Mouse (Mus musculus) lung, postnatal 25 days (tissue): ENCODE data around the gene Nfe2l1.
"Not testable (repeated sequence)": the region's sequence is repeated elsewhere in the genome, so short reads cannot be mapped to it uniquely, and the experiment has no call there.

Experiments
- DNase-seq: peaks from one replicate; pipeline ENCODE4 v3.0.0; 2022; ENCODE audit warnings: low spot score

The Nfe2l1 gene

DNA sequence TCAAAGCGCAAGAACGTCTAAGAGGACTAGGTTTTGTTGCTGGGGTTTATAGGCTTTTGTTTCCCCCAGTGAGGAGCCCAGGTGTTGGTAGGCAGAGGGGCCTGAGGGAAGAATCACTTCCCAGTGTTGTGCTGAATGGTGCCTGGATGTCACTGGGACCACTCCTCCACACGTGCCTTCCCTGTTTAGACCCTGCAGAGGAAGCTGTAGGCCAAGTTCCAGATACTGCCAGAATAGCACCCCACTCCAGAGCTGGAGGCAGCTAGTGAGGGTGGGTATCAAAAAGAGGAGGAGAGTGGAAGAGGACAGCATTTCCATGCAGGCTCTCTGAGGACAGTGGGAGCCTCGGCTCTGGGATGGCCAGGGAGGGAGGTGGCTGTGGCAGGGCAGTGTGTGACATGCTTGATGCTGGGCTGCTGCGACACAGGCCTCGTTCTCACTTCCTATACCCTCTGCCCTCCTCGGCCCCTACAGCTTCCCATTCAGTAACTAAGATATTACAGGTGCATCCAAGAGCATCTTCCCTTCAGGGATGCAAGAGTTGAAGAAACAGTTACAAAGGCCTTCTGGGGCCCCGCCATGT is 11.5 kb downstream of the Nfe2l1 start:
- no peak for DNase-seq

DNA sequence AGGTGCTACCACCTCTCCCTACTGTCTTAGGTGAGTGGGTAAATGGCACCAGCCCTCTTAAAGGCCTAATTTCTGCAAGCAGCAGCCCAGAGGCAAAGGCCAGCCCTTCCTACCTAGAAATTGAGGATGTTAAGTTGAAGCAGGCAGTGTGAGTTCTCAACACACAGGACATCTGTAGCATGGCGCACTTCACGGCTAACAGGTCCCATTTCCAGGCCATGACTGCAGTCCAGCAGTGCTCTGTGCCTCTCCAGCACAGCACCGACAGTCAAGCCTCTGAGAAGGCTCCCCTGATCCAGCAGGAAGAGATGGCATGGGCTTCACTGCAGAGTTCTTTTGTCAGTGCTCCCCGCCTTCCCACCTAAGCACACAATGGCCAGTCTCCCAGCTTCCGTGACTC is 12.8 kb downstream of the Nfe2l1 start:
- DNase-seq: no peak

DNA sequence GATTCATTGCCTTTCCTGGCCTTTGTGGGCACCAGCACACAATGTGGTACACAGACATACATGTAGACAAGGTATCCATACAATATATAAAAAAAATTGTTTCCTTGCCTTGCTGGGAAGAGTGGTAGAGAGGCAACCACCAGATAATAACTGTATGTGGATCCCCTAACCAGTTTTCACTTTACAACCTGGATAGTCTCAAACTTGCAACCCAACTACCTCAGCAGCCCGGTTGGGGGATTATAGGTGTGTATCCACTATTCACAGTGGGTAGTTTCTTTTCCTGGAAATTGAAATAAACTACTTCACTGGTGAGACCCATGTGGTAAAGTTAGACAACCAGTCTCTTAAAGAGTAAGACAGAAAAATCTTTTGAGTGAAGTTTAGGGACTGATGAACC is 13.3 kb downstream of the Nfe2l1 start:
- no peak for DNase-seq

DNA sequence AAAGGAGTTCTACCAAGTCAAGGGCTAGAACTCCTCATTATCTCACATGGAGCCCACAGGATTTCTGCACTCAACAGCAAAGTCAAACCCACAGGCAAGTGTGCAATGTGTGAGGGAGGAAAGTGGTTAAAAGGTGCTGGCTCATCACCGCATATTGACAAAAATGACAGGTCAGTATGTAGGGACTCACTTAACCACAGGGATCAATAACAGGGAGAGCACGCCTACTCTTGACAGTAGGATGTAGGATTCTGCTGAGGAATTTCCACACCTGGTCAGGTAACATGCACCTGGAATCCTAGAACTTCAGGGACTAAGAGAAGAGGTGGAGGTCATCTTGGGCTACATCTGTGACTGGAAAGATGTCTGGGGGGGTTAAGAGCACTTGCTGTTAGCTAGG is 13.9 kb downstream of the Nfe2l1 start:
- DNase-seq: no peak

DNA sequence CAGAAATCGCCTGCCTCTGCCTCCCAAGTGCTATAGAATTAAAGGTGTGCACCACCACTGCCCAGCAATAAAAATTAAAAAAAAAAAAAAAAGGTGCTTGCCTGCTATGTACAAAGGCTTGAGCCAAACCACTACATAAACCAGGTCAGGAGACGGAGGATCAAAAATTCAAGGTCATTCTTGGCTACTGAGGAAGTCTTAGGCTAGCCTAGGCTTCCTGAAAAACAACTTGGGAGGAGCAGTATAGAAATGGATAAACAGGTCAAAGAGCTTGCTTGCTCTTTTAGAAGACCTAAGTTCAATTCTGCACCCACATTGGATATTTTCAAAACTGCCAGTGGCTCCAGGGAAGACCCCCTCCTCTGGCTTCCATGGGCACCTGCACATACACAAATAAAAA is 15.3 kb downstream of the Nfe2l1 start:
- DNase-seq: no peak

DNA sequence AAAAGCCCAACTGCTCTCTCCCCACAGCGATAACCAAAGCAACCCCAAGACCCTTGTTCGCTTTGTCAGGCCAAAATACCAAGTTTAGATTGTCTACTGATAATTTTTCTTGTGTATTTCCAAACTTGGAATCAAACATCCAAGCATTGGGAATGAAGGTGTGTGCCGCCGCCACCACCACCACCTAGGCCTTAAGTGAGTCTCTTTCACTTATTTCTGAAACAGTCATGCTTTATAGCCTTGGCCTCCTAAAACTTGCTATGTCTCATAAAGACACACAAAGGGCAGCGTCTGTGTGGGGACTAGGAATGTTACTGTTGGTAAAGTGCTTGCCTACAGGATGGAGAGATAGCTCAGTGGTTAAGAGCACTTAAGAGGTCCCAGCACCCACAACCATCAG is 15.8 kb downstream of the Nfe2l1 start:
- no peak for DNase-seq

DNA sequence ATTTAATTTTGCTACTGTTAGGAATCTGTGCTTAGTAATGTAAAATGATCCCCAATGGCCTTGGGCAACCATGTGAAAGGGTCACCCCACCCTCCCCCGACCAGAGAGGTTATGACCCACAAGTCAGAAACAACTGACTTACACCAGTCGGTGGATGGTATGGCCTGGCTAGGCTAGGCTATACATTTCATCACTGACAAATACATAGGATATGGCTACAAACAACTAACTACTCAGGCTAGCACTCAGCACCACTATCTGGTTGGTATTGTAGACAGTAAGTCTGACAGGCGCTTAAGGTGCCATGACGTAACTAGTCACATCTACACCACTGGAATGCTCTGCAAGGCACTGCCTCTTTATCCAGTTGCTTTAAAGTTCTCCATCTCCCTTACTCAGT is 16.3 kb downstream of the Nfe2l1 start:
- DNase-seq: no peak

DNA sequence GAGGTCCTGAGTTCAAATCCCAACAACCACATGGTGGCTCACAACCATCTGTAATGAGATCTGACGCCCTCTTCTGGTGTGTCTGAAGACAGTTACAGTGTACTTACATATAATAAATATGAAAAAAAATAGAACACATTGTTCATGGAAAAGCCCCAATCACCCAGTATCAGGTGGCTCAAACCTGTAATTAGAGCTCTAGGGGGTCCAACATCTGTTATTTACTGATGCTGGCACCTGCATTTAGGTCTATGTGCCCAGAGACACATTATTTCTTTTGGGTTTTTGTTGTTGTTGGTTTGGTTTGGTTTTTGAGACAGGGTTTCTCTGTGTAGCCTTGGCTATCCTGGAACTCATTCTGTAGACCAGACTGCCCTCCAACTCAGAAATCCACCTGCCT is 18.6 kb downstream of the Nfe2l1 start:
- not testable (repeated sequence) for DNase-seq

DNA sequence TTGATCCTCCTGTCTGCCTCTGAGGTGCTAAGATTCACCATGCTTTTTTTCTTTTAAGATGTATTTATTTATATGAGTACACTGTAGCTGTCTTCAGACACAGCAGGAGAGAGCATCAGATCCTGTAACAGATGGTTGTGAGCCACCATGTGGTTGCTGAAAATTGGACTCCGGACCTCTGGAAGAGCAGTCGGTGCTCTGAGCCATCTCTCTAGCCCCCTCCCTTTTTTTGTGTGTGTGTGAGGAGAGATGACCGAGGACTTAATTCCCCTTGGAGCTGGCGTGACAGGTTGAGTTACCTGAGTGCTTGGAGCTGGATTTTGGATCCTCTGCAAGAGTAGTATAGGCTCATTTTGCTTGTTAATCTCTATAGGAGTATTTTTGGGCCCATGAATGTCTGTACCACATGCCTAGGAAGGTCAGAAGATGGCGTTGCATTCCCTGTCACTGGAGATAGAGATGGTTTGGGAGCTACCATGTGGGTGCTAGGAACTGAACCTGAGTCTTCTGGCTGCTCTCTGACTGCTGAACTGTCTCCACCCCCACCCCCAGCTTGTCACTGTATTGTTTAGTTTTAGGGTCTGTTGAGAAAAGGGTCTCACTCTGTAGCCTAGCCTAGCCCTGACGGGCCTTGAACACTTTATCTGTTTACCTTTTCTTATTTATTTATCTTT is 20.1 kb downstream of the Nfe2l1 start:
- DNase-seq: no peak

DNA sequence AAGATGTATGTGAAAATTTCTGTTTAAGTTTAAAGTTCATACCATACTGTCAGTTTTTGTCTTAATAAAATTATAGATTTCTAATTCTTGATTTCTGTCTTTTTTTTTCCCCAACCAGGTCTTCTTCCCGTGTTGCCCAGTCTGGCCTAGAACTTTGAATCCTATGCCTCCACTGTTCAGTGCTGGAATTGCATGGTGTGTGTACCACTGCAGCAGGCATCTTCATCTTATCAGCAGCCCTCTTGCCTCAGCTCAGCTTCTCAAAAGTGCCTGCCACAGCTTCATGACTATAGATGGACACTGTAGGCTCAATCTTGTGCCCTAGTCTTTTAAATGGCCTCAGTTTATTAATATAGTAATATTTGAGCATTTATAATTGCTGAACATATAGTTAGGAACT is 21.7 kb downstream of the Nfe2l1 start:
- DNase-seq: no peak

DNA sequence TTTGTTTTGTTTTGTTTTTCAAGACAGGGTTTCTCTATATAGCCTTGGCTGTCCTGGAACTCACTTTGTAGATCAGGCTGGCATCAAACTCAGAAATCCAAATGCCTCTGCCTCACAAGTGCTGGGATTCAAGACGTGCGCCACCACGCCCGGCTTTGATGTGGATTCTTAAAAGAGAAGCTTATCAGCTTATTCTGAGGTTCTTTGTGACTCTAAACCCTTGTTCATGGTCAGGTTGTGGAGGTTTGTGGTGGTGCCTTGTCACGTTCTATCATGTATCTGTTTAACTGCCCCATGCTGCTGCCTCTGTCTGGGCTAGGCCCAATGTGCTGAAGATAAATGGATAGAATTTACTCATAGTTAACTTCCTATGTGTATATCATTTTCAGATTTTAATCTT is 24.2 kb downstream of the Nfe2l1 start:
- no peak for DNase-seq

DNA sequence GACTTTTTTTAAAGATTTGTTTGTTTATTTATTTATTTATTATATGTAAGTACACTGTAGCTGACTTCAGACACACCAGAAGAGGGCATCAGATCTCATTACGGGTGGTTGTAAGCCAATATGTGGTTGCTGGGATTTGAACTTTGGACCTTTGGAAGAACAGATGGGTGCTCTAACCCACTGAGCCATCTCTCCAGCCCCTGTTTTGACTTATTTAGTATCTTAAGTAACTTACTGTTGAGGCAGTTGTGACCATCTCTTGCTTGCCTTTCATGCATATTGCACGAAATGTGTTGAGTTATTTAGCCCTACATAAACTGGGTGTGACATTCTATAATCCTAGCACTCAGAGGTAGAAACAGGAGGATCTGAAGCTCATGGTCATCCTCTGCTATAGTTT is 30.3 kb downstream of the Nfe2l1 start:
- DNase-seq: no peak

DNA sequence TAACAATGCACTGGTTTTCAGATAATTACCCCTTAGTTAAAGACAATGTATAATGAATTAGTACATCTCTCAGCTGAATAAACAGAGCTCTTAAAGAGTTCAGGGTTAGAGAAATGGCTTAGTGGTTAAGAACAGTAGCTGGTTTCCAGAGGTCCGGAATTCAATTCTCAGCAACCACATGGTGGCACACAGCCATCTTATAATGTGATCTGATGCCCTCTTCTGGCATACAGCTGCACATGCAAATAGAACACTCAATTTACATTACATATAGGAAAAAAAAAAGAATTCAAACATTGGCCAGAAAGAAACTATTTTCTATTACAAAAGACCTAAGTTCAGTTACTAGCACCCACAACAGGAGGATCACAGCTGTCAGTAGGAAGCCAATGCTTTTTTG is 33.2 kb downstream of the Nfe2l1 start:
- no peak for DNase-seq

DNA sequence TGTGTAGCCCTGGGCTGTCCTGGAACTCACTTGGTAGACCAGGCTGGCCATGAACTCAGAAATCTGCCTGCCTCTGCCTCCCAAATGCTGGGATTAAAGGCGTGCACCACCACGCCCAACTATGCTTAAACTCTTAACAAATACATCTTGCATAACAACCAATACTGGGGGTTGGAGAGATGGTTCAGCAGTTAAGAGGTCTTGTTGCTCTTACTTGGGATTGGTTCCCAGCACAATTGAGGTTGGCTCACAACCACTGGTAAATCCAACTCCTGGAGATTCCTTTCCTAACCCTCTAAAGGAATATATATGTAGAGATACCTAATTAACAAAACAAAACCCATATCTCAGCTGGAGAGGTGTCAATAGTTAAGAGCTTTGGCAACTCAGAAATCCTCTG is 33.7 kb downstream of the Nfe2l1 start:
- DNase-seq: no peak

DNA sequence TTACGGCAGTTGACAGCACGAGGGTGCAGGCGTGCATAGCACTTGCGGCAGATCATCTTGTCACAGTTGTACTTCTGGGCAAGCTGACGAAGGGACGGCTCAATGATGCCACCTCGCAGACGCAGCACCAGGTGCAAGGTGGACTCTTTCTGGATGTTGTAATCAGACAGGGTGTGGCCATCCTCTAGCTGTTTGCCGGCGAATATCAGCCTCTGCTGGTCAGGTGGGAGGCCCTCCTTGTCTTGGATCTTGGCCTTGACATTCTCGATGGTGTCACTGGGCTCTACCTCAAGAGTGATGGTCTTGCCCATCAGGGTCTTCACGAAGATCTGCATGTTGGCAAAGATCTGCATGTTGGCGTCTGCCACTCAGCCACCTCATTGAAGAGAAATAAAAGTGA is 34.3 kb downstream of the Nfe2l1 start:
- DNase-seq: no peak

DNA sequence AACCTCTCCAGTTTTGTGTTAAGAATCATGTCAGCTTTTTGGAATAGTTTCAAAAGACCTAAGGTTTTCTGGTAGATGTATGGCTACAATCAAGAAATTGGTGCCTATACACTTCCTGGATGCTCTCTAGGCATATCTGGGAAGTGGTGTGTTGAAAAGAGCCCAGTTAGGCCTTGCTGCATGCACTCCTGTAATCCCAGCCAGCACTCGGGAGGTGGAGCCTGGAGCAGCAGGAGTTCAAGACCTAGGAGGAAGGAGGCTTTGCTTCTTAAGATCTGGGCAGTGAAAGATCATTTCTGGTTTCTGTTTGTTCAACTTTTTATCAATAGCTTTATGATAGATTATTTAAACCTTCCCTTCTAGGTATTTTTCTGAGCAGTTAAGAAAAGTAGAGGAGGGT is 39.1 kb downstream of the Nfe2l1 start:
- DNase-seq: no peak

DNA sequence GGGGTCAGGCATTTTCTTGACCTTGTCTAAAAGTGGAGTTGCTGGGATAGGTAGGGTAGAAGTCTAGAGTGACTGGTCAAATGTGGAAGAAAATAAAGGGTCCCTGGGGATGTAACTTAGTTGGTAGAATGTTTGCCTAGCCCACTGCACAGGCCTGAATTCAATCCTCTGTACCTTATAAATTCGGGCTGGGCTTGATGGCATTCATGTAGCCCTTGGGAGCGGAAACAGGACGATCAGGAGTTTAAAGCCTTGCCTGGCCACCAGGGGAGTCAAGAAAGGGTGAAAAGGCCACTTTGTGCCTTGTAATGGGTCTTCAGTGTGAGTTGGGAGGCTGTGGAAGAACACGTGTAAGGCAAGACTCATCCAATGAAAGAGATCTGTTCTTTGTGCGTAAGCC is 39.8 kb downstream of the Nfe2l1 start:
- DNase-seq: no peak

DNA sequence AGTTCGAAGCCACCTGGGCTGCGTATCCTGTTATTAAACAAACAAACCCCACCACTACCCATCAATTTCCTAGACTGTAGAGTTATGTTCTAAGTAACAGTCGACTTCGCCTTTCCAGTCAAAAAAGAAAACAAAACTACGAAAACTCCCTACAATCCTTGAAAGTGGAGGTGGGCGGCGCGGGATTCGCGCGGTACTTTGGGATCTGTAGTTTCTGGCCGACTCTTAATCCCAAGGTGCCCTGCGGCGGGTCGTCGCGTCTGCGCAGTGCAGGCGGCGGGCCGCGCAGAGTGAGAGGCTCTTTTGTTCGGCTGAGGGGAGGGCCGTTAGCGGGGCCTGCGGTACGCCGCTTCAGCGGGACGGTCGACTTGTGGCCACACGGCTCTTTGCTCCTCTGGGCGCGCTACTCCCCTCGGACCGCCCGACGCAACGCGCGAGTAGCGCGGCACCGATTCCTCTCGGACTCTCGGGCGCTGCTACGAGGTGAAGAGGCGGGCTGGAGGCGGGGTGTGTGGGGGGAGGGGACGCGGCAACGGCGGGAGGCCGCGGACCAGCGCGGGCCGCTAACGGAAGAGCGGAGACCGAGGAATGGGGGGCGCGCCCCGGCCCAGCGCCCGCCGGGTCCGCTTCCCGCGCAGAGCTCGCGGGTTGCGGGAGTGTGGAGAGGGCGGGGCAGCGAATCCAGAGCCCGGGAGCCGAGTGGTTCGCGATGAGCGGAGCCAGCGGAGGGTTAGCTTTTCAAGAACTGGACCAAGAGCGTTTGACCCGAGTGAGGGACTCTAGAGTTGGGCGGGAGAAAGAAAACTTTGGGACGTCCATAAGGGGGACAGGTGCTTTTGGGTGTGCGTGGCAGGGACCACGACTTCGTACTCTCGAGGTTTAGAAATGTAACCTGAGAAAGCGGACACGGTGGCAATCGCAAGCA is 40.6 kb downstream of the Nfe2l1 start, which contains the start of gene Cbx1:
TSS of gene Cbx1 (plus strand) at position 257 of the 925 bp plus-strand sequence.
- DNase-seq: peak; percentile 93

DNA sequence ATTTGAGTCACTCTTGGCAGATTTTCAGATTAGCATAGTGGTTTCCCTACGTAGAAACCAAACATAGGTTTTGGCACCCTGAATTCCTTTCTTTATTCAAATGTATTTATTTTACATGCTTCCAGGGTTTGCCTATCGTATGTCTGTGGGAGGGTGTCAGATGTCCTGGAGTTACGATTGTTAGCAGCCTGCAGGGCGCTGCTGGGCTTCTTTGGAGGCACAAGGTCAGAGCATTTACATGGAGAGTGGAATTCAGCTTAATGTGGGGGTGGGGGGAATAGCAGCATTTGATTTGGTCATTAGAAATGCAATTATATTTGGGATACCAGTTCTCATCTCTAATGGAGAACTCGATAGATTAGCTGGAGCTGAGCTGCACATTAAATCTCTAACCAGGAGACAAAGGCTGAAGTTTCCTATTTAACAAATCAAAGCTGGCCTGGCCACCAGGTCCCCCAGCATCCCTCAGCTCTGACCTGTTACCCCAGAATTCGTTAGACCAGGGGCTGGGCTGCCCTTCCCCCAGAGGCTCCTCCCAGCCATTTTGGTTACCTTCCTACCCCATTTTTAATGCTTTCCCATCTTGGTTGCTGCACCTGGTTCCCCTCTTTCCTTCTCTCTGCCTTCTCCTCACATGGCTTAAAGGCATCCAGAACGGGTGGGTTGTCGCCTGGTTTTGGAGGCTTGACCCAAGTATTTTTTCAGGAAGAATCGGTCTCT is 42.9 kb downstream of the Nfe2l1 start:
- no peak for DNase-seq

DNA sequence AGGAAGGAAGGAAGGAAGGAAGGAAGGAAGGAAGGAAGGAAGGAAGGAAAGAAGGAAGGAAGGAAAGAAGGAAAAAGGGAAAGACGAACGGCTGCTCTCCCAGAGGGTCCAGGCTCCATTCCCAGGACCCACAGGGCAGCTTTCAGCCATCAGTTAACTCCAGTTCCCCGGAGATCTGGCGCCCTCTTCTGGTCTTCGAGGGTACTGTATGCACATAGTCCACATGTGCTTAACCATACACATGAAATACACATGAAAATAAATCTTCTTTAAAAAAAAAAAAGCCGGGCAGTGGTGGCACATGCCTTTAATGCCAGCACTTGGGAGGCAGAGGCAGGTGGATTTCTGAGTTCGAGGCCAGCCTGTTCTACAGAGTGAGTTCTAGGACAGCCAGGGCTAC is 44.9 kb downstream of the Nfe2l1 start:
- peak; percentile 77 for DNase-seq

DNA sequence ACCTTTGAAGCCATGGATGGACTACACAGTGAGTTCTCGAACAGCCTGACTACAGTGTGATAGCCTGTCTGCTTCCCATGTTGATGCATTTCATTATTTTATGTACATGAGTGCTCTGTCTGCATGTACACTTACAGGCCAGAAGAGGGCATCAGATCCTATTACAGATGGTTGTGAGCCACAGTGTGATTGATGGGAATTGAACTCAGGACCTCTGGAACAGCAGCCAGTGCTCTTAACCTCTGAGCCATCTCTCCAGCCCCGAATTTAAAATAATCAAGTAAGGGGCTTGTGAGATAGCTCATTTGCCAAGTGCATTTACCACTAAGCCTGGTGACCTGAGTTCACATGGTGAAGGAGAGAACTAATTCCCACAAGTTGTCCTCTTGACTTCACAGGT is 48.3 kb downstream of the Nfe2l1 start:
- DNase-seq: no peak

DNA sequence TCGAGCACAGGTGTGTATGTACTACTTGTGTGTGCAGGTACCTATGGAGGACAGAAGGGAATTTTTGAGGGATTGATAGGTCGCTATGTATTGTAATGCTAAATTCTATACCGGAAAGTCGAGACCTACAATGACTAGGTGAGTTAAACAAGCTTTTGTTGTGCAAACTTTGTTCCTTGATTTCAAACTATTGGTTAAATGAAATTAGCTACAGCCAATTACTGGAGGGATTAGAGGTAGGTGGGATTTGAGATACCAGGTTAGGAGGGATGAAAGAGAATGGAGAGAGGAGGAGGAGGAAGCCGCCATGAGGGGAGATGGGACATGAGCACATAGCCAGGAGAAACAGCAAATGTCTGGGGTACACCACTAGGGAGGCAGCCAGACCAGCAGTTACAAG is 49.5 kb downstream of the Nfe2l1 start:
- DNase-seq: no peak
